Mouse (Mus musculus) T-helper 17 cell (primary cell): ENCODE results near the gene Kcnn1.

Experiments
- in situ Hi-C, 2 experiments: fragments of 300-600 bp; cut with MboI, MseI; formaldehyde crosslinking; loops; 1 replicate in 1 of 2; 2 replicates in 1 of 2; pipeline ENCODE4 v1.15.1; 2025; ENCODE audit warnings: high pct_unique_total_duplicates in 2 of 2

Kcnn1 gene

DNA sequence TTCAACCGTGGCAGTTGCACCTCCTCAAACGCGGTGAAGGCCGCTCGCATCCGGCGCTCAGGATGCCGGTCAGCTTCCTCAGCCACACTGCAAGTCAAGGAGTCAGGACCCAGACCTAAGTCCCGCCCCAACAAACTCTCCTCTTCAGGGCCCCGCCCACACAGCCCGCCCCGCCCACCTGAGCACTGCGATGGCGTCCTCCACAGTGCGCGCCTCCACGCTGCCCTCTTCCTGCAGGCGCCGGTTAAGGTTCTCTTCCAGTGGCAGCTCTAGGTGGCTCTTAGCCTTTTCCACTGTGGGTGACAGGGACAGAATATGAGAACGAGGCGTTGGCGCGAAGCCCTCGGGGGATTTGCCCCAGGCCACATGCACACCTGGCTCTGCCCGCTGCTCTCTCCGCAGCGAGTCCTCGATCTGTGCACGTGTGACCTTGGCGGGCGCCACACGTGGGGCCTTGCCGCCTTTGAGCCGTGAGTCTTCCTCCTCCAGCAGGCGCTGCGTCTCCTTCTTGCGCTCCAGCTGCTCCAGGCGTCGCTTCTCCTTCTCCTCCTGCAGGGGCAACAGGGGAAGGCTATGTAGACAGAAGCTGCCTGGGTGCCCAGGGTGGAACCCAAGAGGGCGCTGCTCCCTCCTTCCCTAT lies 5.6 kb upstream of the Kcnn1 start:
- in situ Hi-C loops, result no loop called here

GRCm38 (mm10) chr8:70866566-70866965 lies 3.5 kb upstream of the Kcnn1 start:
- in situ Hi-C loops, result no loop called here

DNA sequence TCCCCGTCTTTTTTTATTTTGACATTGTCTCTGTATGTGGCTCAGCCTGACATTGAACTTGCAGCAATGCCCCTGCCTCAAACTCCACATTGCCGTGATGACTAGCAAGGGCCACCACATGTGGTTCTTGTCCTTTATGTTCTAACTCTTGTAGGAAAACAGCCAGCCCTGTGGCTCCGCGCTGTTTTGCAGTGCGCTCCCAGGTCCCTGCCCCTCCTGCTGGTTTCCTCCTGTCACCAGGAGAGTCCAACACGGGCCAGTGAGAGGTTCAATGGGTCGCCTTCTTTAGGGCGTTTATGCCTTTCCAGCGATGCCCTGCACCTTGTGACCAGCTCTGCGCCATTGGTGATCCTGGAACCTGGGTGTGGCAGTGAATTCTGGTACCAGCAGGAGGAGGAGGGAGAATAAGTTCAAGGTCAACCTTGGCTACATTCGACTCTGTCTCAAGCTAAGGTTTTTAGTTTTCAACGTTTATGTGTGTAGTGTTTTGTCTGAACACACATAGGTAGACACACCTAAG lies 3.0 kb upstream of the Kcnn1 start:
- in situ Hi-C loops, result no loop called here

- in situ Hi-C loops, result no loop called here
Measured at GRCm38 (mm10) chr8:70865350-70866000, 2.4 kb upstream of the Kcnn1 start.

DNA sequence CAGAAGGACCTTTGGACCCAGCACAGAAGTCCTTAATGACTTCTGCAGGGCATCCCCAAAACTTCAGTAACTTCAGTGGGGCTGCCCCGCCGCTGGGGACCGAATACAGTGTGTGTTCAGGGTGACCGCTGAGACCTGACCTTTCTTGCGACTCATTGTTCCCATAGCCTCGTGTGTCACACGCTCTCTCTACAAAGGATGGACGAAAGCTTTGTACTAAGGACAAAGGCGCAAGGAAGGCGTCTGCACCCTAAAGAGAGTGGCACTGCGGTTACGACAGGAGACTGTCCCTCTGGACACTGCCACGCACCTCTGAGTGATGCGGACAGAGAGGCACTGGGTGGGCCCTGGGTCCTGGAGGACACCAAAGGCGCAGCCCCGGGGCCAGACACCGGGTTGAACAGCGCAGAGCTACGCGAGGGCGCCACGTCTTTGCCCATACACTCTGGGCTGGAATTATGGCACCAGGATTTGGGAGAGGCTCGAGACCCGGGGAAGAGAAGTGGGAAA lies 1.7 kb upstream of the Kcnn1 start:
- in situ Hi-C loops, result no loop called here

- in situ Hi-C loops, result no loop called here
Measured at GRCm38 (mm10) chr8:70863956-70864711, 1.1 kb upstream of the Kcnn1 start.

GRCm38 (mm10) chr8:70857516-70857915 lies 5.5 kb downstream of the Kcnn1 start:
- in situ Hi-C loops, result no loop called here

DNA sequence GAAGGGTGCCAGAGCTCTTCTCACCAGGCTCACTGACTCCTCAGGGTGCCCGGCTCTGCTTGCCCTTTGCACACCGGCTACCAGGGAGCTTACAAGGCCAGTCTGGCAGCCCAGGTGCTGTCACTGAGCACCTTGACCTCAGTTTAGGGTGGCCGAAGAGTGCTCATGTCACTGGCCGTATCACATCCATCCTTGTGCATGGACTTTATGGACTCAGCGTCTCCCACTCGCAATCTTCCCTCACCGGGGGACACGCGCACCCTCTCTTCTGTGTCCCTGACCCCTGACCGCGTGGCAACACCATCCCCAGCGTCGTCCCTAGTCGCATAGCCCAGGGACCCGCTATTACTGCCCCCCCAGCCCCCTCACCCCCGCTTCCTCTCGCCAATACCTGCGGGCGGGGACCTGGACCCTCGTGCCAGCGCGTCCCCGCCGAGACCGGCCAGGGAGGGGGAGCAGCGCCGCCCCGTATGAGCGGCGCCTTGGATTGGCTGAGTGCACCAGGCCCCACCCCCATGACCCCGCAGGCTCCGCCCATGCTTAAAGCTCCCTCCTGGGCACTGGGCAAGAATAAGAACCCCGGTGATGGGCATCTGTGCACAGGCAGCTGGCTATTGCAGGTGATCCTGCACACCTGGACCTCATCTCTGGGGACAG lies 6.4 kb downstream of the Kcnn1 start:
- in situ Hi-C loops, result no loop called here

GRCm38 (mm10) chr8:70856028-70856427 lies 7.0 kb downstream of the Kcnn1 start:
- in situ Hi-C loops, result no loop called here

DNA sequence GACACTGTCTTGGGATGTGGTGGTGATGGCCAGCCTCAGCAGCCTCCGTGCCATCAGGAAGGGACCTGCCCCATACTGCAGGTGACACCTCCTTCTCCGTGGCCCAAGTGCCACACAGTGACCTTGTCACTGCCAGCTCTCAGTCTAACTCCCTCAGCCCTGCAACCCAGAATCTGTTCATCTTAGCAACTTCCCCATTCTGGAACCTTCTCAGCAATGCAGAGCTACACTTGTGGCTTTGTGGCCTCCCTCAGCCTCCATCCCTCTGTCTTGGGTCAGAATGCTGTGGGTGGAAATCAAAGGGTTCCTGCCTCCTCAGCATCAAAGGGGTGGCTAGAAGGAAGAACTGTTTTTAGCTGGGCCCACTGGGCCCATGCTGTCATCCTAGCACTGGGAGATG lies 9.2 kb downstream of the Kcnn1 start:
- in situ Hi-C loops, result no loop called here

- in situ Hi-C loops, result no loop called here
Measured at GRCm38 (mm10) chr8:70852595-70853231, 10.3 kb downstream of the Kcnn1 start.

GRCm38 (mm10) chr8:70851837-70852236 lies 11.2 kb downstream of the Kcnn1 start:
- in situ Hi-C loops, result no loop called here

- in situ Hi-C loops, result no loop called here
Measured at GRCm38 (mm10) chr8:70850947-70851346, 12.1 kb downstream of the Kcnn1 start.

DNA sequence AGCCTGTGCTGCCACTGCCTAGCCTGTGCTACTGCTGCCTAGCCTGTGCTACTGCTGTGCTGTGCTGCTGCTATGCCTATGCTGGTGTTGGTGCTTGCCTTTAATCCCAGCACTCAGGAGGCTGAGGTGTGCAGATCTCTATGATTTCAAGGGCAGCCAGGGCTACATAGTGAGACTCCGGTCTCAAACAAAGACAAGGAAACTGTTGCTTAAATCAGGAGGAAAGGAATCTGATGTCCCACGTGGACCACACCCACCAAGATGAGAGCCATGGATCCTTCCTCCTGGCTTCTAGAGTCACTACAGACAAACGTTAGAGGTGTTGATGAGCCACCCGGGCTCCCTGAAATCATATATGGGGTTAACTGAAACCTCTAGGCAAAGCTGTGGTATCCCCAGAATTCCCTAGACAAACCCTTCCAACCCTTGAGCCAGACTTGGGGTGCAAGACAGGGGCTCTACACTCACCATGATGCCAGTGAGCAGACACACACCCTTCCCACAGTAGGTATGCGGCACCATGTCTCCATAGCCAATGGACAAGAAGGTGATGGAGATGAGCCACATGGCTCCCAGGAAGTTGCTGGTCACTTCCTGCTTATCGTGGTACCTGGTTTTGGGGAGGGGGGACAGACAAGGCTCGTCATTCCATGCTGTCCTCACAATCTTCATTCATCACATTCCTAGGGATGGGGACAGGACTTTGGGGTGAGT lies 12.8 kb downstream of the Kcnn1 start:
- in situ Hi-C loops, result no loop called here

DNA sequence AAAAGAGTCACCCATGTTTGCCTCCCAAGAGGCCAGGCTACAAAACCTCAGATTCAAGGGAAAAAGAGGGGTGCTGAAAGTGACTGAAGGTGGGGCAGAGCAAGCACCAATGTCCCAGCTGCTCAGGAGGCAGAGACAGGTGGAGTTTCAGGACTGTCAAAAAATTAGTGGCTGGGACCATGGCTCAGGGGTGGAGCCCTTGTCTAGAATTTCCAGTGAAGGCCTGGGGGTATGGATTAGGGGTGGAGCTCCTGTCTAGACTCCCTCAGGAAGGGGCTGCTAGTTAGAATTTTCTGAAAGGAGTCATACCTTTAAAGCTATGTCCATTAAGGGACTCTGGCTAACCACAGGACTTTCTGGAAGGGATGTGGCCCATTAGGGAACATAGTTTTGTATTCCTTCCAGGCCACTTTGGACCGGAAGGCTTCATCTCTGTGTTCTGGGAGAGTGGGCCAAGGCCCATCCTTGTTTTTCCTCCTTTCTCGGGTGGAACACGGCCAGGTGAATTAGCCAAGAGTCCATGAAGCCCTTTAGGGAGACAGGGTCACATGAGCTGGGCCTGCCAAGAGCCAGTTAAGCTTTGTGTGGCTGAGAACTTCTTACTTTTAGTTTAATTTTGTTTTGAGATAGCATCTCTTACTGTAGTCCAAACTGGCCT lies 13.6 kb downstream of the Kcnn1 start:
- in situ Hi-C loops, result no loop called here

DNA sequence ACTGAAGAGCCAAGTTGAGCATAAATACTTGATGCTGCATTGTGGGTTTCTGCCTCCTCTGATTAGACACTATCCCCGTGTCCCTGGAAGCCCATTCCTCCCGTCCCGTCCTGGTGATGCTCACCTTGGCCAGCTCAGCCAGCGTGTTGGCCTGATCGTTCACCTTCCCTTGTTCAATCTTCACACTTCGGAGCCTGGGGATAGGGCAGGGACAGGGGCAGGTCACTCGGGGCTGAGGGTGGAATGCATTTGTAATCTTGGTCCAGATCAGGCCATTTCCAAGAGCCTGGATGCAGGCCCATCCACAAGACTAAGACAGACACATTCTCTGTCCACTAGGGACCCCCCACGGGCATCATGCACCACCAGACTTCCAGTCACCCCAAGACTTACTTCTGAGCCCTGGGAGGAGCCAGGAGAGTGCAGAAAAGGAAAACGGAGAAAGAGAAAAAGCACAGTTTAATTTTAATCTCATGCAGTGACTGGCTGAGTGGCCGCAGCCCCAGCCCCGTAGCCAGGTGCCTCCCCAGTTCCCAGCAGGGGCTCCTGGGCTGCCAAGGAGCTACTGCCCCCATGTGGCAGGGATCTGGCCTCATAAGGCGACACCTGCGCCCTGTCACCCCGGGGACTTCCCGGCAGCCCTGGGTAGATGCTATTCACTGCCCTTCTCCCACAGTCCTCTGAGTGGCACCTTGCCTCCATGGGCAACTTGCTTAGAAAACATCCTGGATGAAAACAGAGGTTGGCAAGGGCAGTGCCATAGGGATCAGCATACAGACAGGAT lies 16.5 kb downstream of the Kcnn1 start:
- in situ Hi-C loops, result no loop called here

GRCm38 (mm10) chr8:70845108-70845507 lies 17.9 kb downstream of the Kcnn1 start:
- in situ Hi-C loops, result no loop called here

DNA sequence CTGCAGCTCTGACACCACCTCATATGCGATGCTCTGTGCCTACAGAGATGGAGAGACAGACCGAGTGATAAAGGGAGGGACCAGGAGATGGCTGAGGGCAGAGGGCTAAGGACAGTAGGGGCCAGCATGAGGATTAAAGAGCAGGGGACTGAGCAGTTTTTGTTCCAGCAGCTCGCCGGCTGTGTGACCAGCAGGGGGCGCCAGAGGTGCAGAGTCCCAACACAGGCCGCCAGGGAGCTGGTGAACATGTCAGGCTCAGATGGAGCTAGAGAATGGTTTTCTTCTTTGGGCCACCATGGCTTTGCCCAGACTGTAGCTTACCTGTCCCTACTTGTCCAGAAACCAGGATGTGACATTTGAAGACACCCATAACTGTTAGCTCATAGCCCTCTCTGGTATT lies 18.5 kb downstream of the Kcnn1 start:
- in situ Hi-C loops, result loop anchor here (5.0 kb wide), 2 partner anchors 77 to 127 kb away; partner anchors contain the start of gene Gm3336 (in 1 of the 2)

DNA sequence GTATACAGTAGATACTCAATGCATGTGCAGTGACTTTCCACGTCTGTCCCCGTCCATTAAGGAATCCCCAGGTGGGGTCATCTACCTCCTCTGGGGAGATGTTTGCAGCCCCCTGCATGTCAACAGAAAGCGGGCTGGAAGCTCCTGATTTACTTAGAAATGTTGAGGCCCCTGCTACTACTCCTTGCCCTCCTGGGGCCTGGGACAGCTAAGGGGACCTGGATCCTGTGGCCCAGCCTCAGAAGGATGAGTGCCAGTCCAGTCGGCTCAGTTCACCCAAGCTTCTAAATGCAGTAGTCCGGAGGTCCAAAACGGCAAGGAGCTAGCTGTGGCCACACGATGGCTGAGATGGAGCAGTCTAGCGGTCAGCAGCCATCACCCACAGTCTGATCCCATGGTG lies 19.1 kb downstream of the Kcnn1 start:
- in situ Hi-C loops, result loop anchor here (5.0 kb wide), 2 partner anchors 77 to 127 kb away; partner anchors contain the start of gene Gm3336 (in 1 of the 2)
